Mouse (Mus musculus) myocyte (in vitro differentiated cells): ENCODE results near the gene Kcnip1.

Experiments used
- MAX ChIP-seq: IDR thresholded peaks from one replicate; pipeline ENCODE4 v1.6.1; 2011; ENCODE audit warnings: low read depth, mild to moderate bottlenecking, control low read depth
- MYOG ChIP-seq, 3 experiments: IDR thresholded peaks; one replicate each; pipeline ENCODE4 v1.6.1; 2011; ENCODE audit warnings: control low read depth in 2 of 3, low read depth in 2 of 3, mild to moderate bottlenecking in 2 of 3; ENCODE audit not compliant: insufficient read length in 2 of 3, control insufficient read depth in 1 of 3, insufficient read depth in 1 of 3
- TCF12 ChIP-seq: IDR thresholded peaks from one replicate; pipeline ENCODE4 v1.6.1; 2011; ENCODE audit warnings: mild to moderate bottlenecking, control low read depth; ENCODE audit not compliant: poor library complexity, insufficient read depth, severe bottlenecking

DNA sequence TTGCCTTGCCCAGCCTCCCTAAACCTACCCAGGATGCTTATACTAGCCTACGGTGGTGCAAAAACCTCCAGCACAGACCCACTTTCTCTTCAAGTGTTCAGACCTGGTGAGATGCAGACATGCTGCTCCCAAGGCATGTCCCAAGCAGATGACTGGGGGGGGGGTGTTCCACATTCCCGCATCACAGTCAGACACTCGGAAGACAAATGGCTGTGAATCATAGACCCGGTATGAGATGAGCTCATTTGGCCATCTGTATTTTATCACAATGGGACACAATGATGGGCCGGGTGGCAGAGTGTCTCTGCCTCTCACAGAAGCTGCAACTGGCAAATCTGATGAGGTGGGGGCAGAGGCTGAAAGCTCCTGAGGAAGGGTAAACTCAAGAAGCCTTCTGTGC lies 244.2 kb downstream of the Kcnip1 start:
- TF ChIP-seq MYOG (IDR thresholded peaks at IDR 0.05; ENCODE audit: control insufficient read depth in 1 of 3, insufficient read depth in 1 of 3, insufficient read length in 2 of 3, low read depth in 2 of 3) (no peak), MAX (no peak), TCF12 (no peak)
